Mouse (Mus musculus) MEL (cell line): ENCODE data around the gene Dusp16.

Experiments used
- CTCF ChIP-seq, 3 experiments: IDR thresholded peaks in 2 of 3; conservative IDR thresholded peaks in 1 of 3; 2 replicates each; pipeline ENCODE4 v1.5.1; 2011 to 2012; ENCODE audit warnings: low read length in 3 of 3, low read depth in 2 of 3, mild to moderate bottlenecking in 2 of 3, improper control_type of control experiment in 1 of 3, inconsistent platforms in 1 of 3, mixed read lengths in 1 of 3, moderate library complexity in 1 of 3; ENCODE audit not compliant: control insufficient read depth in 1 of 3, insufficient read depth in 1 of 3, poor library complexity in 1 of 3, severe bottlenecking in 1 of 3
- EP300 ChIP-seq, 2 experiments: IDR thresholded peaks; 2 replicates each; pipeline ENCODE4 v1.6.1; 2011; ENCODE audit warnings: improper control_type of control experiment in 2 of 2, low read length in 2 of 2, low read depth in 1 of 2, mild to moderate bottlenecking in 1 of 2
- GABPA ChIP-seq: IDR thresholded peaks from 2 replicates; pipeline ENCODE4 v1.6.1; 2012; ENCODE audit warnings: low read depth, mild to moderate bottlenecking, inconsistent platforms, low read length, improper control_type of control experiment, moderate library complexity
- HCFC1 ChIP-seq: IDR thresholded peaks from 2 replicates; pipeline ENCODE4 v1.6.1; 2012; ENCODE audit warnings: low read depth, mild to moderate bottlenecking, inconsistent platforms, low read length, improper control_type of control experiment, moderate library complexity
- MAX ChIP-seq: IDR thresholded peaks from 2 replicates; pipeline ENCODE4 v1.6.1; 2011; ENCODE audit warnings: low read length, improper control_type of control experiment
- MAZ ChIP-seq: IDR thresholded peaks from 2 replicates; pipeline ENCODE4 v1.6.1; 2012; ENCODE audit warnings: low read depth, mild to moderate bottlenecking, inconsistent platforms, low read length, improper control_type of control experiment
- MEF2A ChIP-seq: IDR thresholded peaks from 2 replicates; pipeline ENCODE4 v1.6.1; 2014; ENCODE audit warnings: low read depth, mild to moderate bottlenecking, inconsistent platforms, low read length, improper control_type of control experiment; ENCODE audit not compliant: poor library complexity, insufficient replicate concordance, severe bottlenecking; ENCODE audit errors: extremely low read depth
- MYB ChIP-seq: IDR thresholded peaks from 2 replicates; pipeline ENCODE4 v1.6.1; 2011; ENCODE audit warnings: mild to moderate bottlenecking, low read depth, low read length, improper control_type of control experiment
- POLR2A ChIP-seq, 2 experiments: IDR thresholded peaks; 2 replicates each; pipeline ENCODE4 v1.6.1; 2011 to 2012; ENCODE audit warnings: low read length in 2 of 2, mild to moderate bottlenecking in 2 of 2, control low read depth in 1 of 2, improper control_type of control experiment in 1 of 2, low read depth in 1 of 2, moderate library complexity in 1 of 2; ENCODE audit not compliant: control insufficient read depth in 1 of 2, insufficient read depth in 1 of 2, poor library complexity in 1 of 2
- POLR2AphosphoS2 ChIP-seq: IDR thresholded peaks from 2 replicates; pipeline ENCODE4 v1.6.1; 2011; ENCODE audit warnings: low read length, improper control_type of control experiment
- POLR2AphosphoS5 ChIP-seq: IDR thresholded peaks from 2 replicates; pipeline ENCODE4 v1.6.1; 2012; ENCODE audit warnings: low read depth, borderline replicate concordance, mild to moderate bottlenecking, inconsistent platforms, low read length, moderate library complexity, mixed read lengths
- UBTF ChIP-seq: IDR thresholded peaks from 2 replicates; pipeline ENCODE4 v1.6.1; 2012; ENCODE audit warnings: low read depth, mild to moderate bottlenecking, inconsistent platforms, low read length, improper control_type of control experiment, moderate library complexity, borderline replicate concordance; ENCODE audit not compliant: insufficient read depth
- ZMIZ1 ChIP-seq: IDR thresholded peaks from 2 replicates; pipeline ENCODE4 v1.6.1; 2012; ENCODE audit warnings: low read depth, mild to moderate bottlenecking, inconsistent platforms, low read length, improper control_type of control experiment, moderate library complexity

DNA sequence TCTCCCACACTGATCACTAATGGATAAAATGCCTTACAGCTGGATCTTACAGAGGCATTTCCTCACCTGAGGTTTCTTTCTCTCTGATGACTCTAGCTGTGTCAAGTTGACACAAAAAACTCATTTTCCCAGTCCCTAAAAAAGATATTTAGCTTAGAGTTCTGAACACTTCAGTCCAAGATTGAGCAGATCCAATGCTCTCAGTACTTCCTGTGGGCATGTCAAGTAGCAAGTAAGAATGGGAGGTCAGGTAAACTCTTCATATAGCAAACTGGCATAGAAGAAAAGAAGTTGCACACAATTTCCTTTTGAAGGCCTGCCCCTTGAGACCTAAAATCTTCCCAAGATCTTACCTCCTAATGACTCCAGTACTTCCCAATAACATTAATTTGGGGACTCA is 22.1 kb downstream of the Dusp16 start:
- TF ChIP-seq MYB = no peak
- TF ChIP-seq POLR2AphosphoS2 = no peak
- TF ChIP-seq HCFC1 = no peak
- TF ChIP-seq POLR2A (IDR thresholded peaks at IDR 0.05; ENCODE audit: control insufficient read depth in 1 of 2, insufficient read depth in 1 of 2, low read depth in 1 of 2, low read length in 2 of 2, poor library complexity in 1 of 2) = no peak
- no peak for TF ChIP-seq EP300 (IDR thresholded peaks at IDR 0.05; ENCODE audit: low read depth in 1 of 2, low read length in 2 of 2)
- no peak for TF ChIP-seq CTCF (IDR thresholded peaks at IDR 0.05 in 2 of 3, conservative IDR thresholded peaks at IDR 0.05 in 1 of 3; ENCODE audit: control insufficient read depth in 1 of 3, insufficient read depth in 1 of 3, low read depth in 2 of 3, low read length in 3 of 3, poor library complexity in 1 of 3, severe bottlenecking in 1 of 3)
- no peak for TF ChIP-seq POLR2AphosphoS5
- no peak for TF ChIP-seq MEF2A
- no peak for TF ChIP-seq ZMIZ1
- TF ChIP-seq GABPA = no peak
- no peak for TF ChIP-seq MAX
- TF ChIP-seq MAZ = no peak
- TF ChIP-seq UBTF = no peak
